Mouse (Mus musculus) yolk sac, embryonic 10.5 days (tissue): ENCODE data around the gene Cd68.

ENCODE experiments used
- DNase-seq: peaks from one replicate; pipeline ENCODE4 v3.0.0-alpha.2; 2017; ENCODE audit warnings: low spot score

Cd68 gene

DNA sequence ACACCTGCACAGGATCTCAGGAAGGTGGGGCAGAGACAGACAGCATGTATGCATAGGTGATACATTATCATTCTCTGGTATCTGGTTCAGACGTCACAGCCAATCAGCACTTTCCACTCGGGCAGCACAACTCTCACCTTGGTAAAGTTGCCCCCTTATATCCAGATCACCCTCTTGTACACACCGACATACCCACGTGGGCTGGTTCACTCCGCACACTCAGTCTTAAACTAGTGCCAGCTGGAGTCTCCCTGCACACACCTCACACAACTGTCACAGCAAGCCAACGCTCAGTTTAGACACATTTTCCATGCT lies 29.1 kb upstream of the Cd68 start:
- DNase-seq, result no peak

DNA sequence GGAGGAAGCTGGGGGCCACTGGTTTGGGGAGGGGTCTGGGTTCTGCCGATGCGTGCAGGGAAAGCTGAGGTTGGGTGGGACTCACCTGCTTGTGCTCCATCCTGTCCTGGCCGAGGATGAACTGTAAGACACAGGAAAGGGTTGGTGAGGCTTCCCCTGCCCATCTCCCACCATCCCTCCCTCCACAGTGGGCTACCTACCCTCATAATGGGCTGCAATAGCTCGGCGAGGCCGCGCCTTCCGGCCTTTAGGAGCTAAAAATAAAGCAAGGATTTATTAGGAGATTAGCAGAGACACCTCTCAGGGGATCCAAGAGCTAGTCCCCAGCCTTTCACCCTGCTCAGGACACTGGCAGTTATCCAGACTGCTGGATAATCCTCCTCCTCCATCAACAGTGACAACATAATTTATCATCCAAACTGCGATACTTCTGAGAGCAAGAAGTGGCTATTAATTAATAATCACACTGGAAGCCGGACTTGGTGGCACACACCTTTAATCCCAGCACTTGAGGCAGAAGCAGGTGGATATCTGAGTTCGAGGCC lies 27.5 kb upstream of the Cd68 start:
- no peak for DNase-seq

DNA sequence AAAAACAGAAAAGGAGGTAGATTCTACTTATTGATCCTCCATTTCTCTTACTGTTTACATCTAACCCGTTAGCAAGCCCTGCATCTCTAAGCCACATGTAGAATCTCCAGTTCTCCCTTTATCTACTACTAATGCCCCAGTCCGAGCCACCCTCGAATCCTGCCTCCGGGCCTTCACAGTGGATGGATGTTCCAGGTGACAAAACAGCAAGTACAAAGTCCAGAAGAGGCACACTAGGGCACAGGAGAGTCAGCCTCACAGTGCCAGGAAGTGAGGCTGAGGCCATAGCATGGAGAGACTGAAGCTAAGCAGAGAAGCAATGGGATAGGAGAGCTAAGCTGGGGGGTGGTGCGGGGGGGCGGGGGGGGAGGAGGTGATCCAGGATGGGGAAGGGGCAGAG lies 26.9 kb upstream of the Cd68 start:
- peak; percentile 60 for DNase-seq

DNA sequence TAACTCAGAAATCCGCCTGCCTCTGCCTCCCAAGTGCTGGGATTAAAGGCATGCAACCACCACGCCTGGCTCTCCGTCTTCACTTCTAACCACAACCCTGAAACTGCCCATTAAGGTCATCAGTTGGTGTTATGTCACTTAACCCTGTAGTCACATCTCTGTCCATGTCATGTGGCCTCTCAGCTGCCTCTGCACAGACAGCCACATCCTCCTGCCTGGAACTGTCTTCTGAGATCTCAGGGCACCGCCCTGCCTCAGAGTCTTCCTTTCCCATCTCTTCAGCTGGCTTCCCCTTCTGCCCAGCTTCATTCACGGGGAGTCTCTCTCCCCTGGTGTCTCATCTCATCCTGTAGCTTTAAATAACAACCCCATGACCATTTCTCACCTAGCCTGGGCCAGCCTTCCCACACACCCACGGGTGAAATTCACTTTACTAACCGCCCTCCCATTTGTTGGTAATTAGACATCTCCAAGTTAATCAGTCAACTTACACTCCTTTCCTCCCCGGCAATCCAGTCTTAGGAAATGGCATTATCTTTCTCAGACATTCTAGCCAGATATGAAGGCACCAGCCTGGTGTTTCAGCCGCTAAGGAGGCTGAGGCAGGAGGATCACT lies 26.4 kb upstream of the Cd68 start:
- DNase-seq, result no peak

DNA sequence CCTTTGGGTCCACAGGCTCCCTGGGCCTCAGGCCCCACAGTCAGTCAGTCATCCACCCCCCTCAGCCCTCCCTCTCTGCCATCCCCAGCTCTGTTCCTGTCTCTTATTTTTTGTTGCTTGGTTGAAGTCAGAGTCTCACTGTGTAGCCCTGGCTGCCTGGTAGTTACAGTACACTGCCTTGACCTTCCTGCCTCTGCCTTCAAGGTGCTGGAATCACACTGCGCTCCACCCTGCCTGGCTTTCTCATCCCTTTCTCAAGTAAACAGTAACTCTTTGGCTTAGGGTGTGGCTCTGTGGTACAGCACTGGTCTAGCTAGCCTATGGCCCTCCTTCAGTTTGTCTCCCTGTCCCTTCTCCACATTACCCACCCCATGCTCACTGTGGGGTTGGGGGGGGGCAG lies 23.9 kb upstream of the Cd68 start:
- DNase-seq, result no peak

DNA sequence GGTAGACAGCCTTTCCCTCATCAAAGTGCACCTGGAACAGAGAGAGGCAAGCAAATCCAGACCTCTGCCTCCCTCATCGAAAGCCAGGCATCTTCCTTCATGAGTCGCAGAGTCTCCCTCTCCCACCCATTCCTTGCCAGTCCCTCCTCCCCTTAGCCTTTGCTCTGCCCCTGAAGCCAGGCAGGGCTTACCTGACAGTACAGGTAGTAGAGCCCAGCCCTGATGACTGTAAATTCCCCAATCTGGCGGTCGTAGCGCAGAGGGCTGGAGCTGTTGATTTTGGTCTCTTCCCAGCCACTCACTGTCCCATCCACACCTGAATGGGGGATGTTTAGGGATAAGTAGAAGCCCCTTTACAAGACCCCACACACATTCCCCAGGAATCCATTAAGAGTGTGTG lies 21.1 kb upstream of the Cd68 start:
- DNase-seq, result no peak

- no peak for DNase-seq
Observed at GRCm38 (mm10) chr11:69686377-69686776, 20.4 kb upstream of the Cd68 start.

DNA sequence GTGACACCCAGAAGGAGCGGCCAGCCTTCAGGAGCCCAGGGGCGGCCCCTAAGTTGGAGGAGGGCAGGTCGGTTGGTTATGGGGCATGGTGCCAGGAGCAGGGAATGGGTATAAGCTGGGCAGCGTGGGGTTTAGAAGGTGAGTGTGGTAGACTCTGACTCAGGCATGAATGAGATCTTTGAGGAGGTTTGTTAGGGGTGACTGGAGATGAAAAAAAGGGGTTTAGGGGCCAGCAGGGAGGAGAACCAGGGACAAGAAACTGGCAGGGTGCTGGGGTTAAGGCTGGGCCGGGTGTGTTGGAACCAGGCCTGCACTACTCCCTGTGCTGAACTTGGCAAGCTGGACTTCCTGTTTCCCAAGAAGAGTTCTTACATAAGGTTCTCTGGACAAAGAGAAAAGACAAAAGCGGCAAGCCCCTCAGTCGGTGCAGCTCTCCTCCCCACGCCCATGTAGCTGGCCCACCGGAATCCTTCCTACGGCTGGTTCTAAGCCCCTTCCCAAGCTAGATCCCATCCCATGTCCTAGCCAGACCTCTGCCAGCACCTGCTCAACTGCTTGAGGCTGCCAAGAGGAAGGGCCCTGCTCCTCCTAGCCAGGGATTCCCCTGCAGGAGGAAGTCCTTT lies 19.7 kb upstream of the Cd68 start, which contains the start of gene Tnfsf13:
TSS of gene Tnfsf13 (minus strand) at position 259 of the 623 bp plus-strand sequence.
- DNase-seq, result no peak

GRCm38 (mm10) chr11:69684936-69685335 lies 19.0 kb upstream of the Cd68 start:
- DNase-seq, result no peak

GRCm38 (mm10) chr11:69684128-69684745 lies 18.3 kb upstream of the Cd68 start:
- no peak for DNase-seq

- DNase-seq, result no peak
Observed at GRCm38 (mm10) chr11:69683576-69683975, 17.6 kb upstream of the Cd68 start.

- DNase-seq, result peak; percentile 83
Observed at GRCm38 (mm10) chr11:69682840-69683533, 17.0 kb upstream of the Cd68 start.

DNA sequence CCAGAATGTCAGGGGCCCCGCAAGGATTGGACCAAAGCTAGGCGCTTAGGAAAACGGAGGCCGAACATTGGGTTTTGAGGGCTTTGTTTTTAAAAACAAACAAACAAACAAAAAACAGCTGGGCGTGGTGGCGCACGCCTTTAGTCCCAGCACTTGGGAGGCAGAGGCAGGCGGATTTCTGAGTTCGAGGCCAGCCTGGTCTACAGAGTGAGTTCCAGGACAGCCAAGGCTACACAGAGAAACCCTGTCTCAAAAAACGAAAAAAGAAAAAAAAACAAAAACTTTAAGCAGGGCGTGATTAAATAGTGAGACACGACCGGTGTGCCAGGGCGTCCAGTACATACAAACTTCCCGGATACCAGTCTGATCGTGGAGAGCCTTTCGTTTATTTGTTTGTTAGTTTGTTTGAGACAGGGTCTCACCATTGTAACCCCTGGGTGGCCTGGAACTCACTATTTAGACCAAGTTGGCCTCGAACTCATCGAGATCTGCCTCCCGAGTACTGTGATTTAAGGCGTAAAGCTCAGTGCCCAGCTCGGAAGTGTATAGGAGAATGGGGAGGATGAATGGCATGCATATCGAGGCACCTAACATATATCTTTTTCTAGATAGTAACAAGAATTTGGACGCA lies 16.4 kb upstream of the Cd68 start:
- no peak for DNase-seq

- peak; percentile 97 for DNase-seq
Observed at GRCm38 (mm10) chr11:69681314-69682208, 15.6 kb upstream of the Cd68 start, which contains the start of gene Senp3. Gene Senp3 (minus strand): TSS chr11:69682084.

GRCm38 (mm10) chr11:69680136-69680855 lies 14.3 kb upstream of the Cd68 start:
- DNase-seq, result no peak

DNA sequence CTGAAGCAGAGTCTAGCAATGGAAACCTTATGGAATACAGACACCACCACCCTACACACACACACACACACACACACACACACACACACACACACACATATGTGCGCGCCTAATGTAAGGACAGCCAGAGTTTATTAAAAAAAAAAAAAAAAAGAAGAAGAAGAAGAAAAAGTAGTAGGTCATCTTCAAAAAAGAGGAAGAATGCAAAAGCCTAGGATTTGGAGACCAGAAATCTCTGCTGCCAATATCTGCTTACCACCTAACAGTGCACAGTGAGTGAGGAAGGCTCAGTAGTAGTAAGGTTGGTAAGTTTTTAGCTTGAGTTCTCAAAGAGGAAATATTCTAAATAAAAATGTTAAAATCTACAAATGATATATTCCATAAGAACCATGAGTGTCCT lies 13.2 kb upstream of the Cd68 start:
- no peak for DNase-seq

GRCm38 (mm10) chr11:69672211-69672706 lies 6.3 kb upstream of the Cd68 start, which contains the start of gene Eif4a1:
Gene Eif4a1 (minus strand): TSS chr11:69672423.
- peak; percentile 100 for DNase-seq

DNA sequence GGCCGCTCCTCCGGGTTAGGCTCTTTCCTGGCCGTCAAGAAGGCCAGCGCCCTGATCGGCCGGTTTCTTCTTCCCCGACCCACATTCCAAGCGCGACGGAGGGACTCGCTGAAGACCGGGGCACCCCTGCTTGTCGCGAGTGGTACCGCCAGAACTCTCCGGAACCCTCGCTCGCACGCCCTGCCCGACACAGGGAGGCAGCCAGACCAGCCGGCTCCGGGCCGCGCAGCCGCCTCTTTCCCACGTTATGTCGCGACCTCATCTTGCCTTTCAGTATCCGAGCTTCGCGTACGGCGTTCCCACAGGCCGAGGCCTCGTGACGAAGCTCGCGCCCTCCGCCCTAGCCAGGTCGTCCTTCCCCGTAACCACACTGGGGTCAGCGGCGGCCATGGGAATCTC lies 5.8 kb upstream of the Cd68 start:
- no peak for DNase-seq

- DNase-seq, result peak; percentile 92
Observed at GRCm38 (mm10) chr11:69670786-69671725, 5.1 kb upstream of the Cd68 start.
